Mouse (Mus musculus) intestine, embryonic 14.5 days (tissue): ENCODE measurements at regions not wholly inside any gene's neighbourhood (a gene's known extent, or its start where the extent isn't known, plus 50 kb on each side); places are given as distances from the start of the nearest gene placed in this dataset.

Experiments used
- ATAC-seq: fragments of 200-750 bp; cut with Nextera tagmentation; replicated peaks from 2 replicates; pipeline ENCODE4 v1.8.0; 2017; ENCODE audit warnings: low read depth, moderate number of reproducible peaks, moderate TSS enrichment, moderate library complexity; ENCODE audit not compliant: low FRiP score, low TSS enrichment
- DNase-seq: peaks from one replicate; pipeline ENCODE4 v3.0.0-alpha.2; 2018; ENCODE audit warnings: low spot score
- H3K27ac ChIP-seq: fragments of 300-500 bp; sonication (generic); 2 replicates; pipeline ENCODE4 v1.5.1; 2014; ENCODE audit warnings: low read depth, mild to moderate bottlenecking, control low read depth
- H3K27me3 ChIP-seq: fragments of 300-500 bp; sonication (generic); replicated peaks from 2 replicates; pipeline ENCODE4 v1.6.1; 2014; ENCODE audit warnings: low read length, control low read depth; ENCODE audit not compliant: control insufficient read depth, insufficient read depth
- H3K36me3 ChIP-seq: fragments of 300-500 bp; sonication (generic); 2 replicates; pipeline ENCODE4 v1.6.1; 2014; ENCODE audit warnings: low read length, control low read depth; ENCODE audit not compliant: control insufficient read depth, insufficient read depth
- H3K4me1 ChIP-seq: fragments of 300-500 bp; sonication (generic); replicated peaks from 2 replicates; pipeline ENCODE4 v1.6.1; 2014; ENCODE audit warnings: low read length, control low read depth, mixed read lengths; ENCODE audit not compliant: control insufficient read depth, insufficient read depth
- H3K4me2 ChIP-seq: fragments of 300-500 bp; sonication (generic); 2 replicates; pipeline ENCODE4 v1.6.1; 2014; ENCODE audit warnings: low read length
- H3K4me3 ChIP-seq: fragments of 300-500 bp; sonication (generic); 2 replicates; pipeline ENCODE4 v1.5.1; 2014; ENCODE audit warnings: low read depth, low read length, control low read depth, mixed read lengths
- H3K9ac ChIP-seq: fragments of 300-500 bp; sonication (generic); 2 replicates; pipeline ENCODE4 v1.6.1; 2014; ENCODE audit warnings: mild to moderate bottlenecking, low read length
- H3K9me3 ChIP-seq: fragments of 300-500 bp; sonication (generic); 2 replicates; pipeline ENCODE4 v1.6.1; 2016; ENCODE audit warnings: low read length, control low read depth; ENCODE audit not compliant: control insufficient read depth
- WGBS: fragments of 180-500 bp; shearing (Covaris S2); extraction: QIAGEN DNeasy Blood & Tissue Kit; methylation state at CpG from one replicate; pipeline ENCODE4 v1.1.7; 2014; 5-methylcytosine and 5-hydroxymethylcytosine counted together

DNA sequence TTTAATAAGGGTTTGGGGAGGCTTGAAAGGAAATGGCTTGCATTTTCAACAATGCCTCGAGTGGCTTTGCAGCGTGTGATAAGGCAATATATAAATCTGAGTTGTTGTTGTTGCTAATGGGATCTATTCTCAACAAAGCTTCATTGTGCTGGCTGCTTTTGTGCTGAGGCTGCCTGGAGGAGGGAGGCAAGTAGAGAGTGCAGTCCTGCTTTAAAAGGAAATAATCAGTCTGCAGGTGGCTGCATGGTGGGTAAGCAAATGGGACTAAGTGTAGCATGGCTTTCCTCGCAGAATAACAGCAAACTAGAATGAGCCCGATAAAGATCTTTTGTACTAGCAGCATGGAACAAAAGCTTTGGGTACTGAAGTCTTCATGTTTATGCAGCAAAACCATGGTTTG lies 257.4 kb upstream of the Negr1 start:
- DNase-seq (no peak), ATAC-seq (no peak)
- Histone ChIP-seq H3K9ac (no peak overlapping the region), H3K4me2 (no peak overlapping the region), H3K36me3 (no peaks in the 10 kb centered on the region), H3K27me3 (no peaks in the 10 kb centered on the region), H3K4me3 (no peak overlapping the region), H3K4me1 (no peaks in the 10 kb centered on the region), H3K27ac (no peak overlapping the region), H3K9me3 (no peaks in the 10 kb centered on the region)
- WGBS, result 62% methylated on average over 4 of the region's 4 CpGs

- Histone ChIP-seq H3K9me3 (no peaks in the 10 kb centered on the region), H3K27ac (no peak overlapping the region), H3K9ac (no peak overlapping the region), H3K4me2 (no peak overlapping the region), H3K4me3 (no peak overlapping the region), H3K4me1 (no peaks in the 10 kb centered on the region), H3K27me3 (no peaks in the 10 kb centered on the region), H3K36me3 (no peaks in the 10 kb centered on the region)
- no peak for DNase-seq
- ATAC-seq, result no peak
Measured at GRCm38 (mm10) chr3:156305064-156305463, 256.5 kb upstream of the Negr1 start.

GRCm38 (mm10) chr3:156335033-156335793 lies 226.4 kb upstream of the Negr1 start:
- Histone ChIP-seq H3K4me1 (no peaks in the 10 kb centered on the region), H3K27ac (no peak overlapping the region), H3K9ac (no peak overlapping the region), H3K36me3 (no peaks in the 10 kb centered on the region), H3K4me3 (no peak overlapping the region), H3K27me3 (no peaks in the 10 kb centered on the region), H3K9me3 (no peaks in the 10 kb centered on the region), H3K4me2 (no peak overlapping the region)
- ATAC-seq (no peak), DNase-seq (no peak)
- WGBS, result 60% methylated on average over 6 of the region's 6 CpGs

DNA sequence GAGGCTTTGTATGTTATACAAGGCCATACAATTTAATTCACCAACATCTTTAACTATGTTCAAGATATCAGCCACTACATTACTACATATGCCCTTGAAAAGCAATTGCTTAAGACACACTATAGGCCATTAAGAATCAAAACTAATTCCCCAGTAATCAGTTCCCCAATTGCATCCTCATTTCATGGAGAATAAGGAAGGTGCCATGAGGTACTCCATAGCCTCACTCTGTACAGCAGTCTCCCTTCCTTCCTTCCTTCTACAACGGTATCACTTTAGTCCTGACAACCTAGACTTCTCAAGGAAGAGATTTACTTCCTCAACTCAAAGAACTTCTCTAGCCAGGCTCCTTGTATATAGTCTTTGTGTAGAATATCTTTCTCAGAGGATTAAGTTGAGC lies 220.1 kb upstream of the Negr1 start:
- no peaks in the 10 kb centered on the region for H3K27me3 ChIP-seq
- H3K4me2 ChIP-seq, result no peak overlapping the region
- H3K4me3 ChIP-seq, result no peak overlapping the region
- no peak overlapping the region for H3K9ac ChIP-seq
- H3K27ac ChIP-seq, result no peak overlapping the region
- no peaks in the 10 kb centered on the region for H3K9me3 ChIP-seq
- H3K36me3 ChIP-seq, result no peaks in the 10 kb centered on the region
- ATAC-seq (no peak), DNase-seq (no peak)
- WGBS, result 86% methylated on average over 1 of the region's 1 CpGs
- no peaks in the 10 kb centered on the region for H3K4me1 ChIP-seq

DNA sequence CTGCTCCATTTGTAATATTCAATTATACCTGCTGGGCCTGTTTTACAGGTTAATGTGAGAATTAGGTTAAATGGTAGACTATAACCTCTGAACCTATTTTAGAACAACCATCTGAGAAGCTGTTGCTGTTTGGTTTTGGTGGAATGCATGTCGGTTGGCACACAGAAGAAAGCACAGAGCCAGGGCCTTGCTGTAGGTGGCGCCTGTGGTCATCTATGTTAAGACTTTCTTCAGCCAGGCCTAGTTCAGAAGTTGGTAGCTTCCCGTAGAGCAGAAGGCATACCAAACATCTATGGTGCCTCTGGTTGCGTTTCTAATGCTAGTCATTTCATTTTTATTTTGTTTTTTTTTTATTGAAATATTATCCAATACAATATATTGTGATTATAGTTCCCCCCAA lies 209.9 kb upstream of the Negr1 start:
- no peak for ATAC-seq
- H3K9me3 ChIP-seq, result no peaks in the 10 kb centered on the region
- WGBS, result 75% methylated on average over 4 of the region's 4 CpGs

GRCm38 (mm10) chr3:156353430-156353829 lies 208.2 kb upstream of the Negr1 start:
- no peak for DNase-seq
- 46% methylated on average over 3 of the region's 3 CpGs for WGBS
- ATAC-seq, result no peak
- H3K9ac ChIP-seq, result no peak overlapping the region
- H3K4me1 ChIP-seq, result no peaks in the 10 kb centered on the region
- H3K4me3 ChIP-seq, result no peak overlapping the region
- H3K27ac ChIP-seq, result no peak overlapping the region
- H3K9me3 ChIP-seq, result no peaks in the 10 kb centered on the region
- no peaks in the 10 kb centered on the region for H3K36me3 ChIP-seq
- no peak overlapping the region for H3K4me2 ChIP-seq
- H3K27me3 ChIP-seq, result no peaks in the 10 kb centered on the region

More for the DNA sequence above, 209.9 kb upstream of the Negr1 start:
- Histone ChIP-seq H3K4me3 (no peak overlapping the region), H3K27me3 (no peaks in the 10 kb centered on the region), H3K4me1 (no peaks in the 10 kb centered on the region), H3K27ac (no peak overlapping the region), H3K36me3 (no peaks in the 10 kb centered on the region), H3K4me2 (no peak overlapping the region), H3K9ac (no peak overlapping the region)
- no peak for DNase-seq

DNA sequence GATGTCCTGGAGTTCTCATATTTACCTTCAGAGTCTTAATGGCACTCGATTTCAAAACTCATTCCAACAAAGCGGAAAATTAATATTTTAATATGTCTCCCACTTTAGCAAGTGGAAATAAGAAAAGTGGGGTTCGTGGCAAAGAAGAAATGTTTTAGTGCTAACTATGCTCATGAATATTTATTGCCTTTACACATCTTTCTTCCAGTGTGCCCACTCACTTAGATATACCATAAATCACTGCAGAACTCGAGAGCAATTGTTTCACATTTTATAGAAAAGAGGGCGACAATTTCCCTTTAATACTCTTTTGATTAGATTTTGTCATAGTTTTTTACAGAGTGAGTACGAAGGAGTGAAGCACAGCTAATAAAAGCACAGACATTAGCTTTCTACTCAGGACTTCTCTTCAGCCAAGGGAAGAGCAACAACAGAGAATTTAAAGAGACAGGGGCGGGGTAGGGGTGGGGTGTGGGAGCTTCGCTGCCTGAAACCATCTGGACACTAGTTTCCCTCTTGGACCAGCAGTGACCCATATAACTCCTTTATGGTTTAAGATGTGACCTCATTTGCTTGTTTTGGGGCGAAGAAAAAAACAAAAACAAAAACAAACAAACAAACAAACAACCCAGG lies 207.6 kb upstream of the Negr1 start:
- Histone ChIP-seq H3K9me3 (no peaks in the 10 kb centered on the region), H3K4me1 (no peaks in the 10 kb centered on the region), H3K36me3 (no peaks in the 10 kb centered on the region), H3K27me3 (no peaks in the 10 kb centered on the region), H3K9ac (no peak overlapping the region), H3K4me2 (no peak overlapping the region), H3K4me3 (no peak overlapping the region), H3K27ac (no peak overlapping the region)
- DNase-seq (no peak), ATAC-seq (no peak)
- WGBS, result 69% methylated on average over 9 of the region's 9 CpGs

- Histone ChIP-seq H3K4me1 (no peaks in the 10 kb centered on the region), H3K36me3 (no peaks in the 10 kb centered on the region), H3K4me2 (no peak overlapping the region), H3K27me3 (no peaks in the 10 kb centered on the region), H3K4me3 (no peak overlapping the region), H3K9me3 (no peaks in the 10 kb centered on the region), H3K9ac (no peak overlapping the region), H3K27ac (no peak overlapping the region)
- DNase-seq (no peak), ATAC-seq (no peak)
- WGBS, result 81% methylated on average over 3 of the region's 3 CpGs
Measured at GRCm38 (mm10) chr3:156368669-156369343, 192.8 kb upstream of the Negr1 start.
